Mouse (Mus musculus) intestine, embryonic 15.5 days (tissue): ENCODE measurements around the gene Trappc6a. TPM values are rescaled to one million over a fixed set of nuclear protein-coding genes. Genes with fewer than 3 reads are reported as not detected.

Experiments
- ATAC-seq: fragments of 200-750 bp; cut with Nextera tagmentation; 2 replicates; pipeline ENCODE4 v1.8.0; 2017; ENCODE audit warnings: moderate TSS enrichment, moderate library complexity
- H3K27ac ChIP-seq: fragments of 300-500 bp; sonication (generic); 2 replicates; pipeline ENCODE4 v1.5.1; 2015; ENCODE audit warnings: mild to moderate bottlenecking, inconsistent platforms
- H3K27me3 ChIP-seq: fragments of 300-500 bp; sonication (generic); replicated peaks from 2 replicates; pipeline ENCODE4 v1.6.1; 2015; ENCODE audit warnings: inconsistent platforms
- H3K36me3 ChIP-seq: fragments of 300-500 bp; sonication (generic); 2 replicates; pipeline ENCODE4 v1.6.1; 2015; ENCODE audit warnings: inconsistent platforms
- H3K4me1 ChIP-seq: fragments of 300-500 bp; sonication (generic); replicated peaks from 2 replicates; pipeline ENCODE4 v1.6.1; 2015; ENCODE audit warnings: inconsistent platforms
- H3K4me2 ChIP-seq: fragments of 300-500 bp; sonication (generic); replicated peaks from 2 replicates; pipeline ENCODE4 v1.6.1; 2015; ENCODE audit warnings: mild to moderate bottlenecking, inconsistent platforms
- H3K4me3 ChIP-seq: fragments of 300-500 bp; sonication (generic); replicated peaks from 2 replicates; pipeline ENCODE4 v1.5.1; 2015; ENCODE audit warnings: inconsistent platforms
- H3K9ac ChIP-seq: fragments of 300-500 bp; sonication (generic); 2 replicates; pipeline ENCODE4 v1.6.1; 2015; ENCODE audit warnings: inconsistent platforms
- H3K9me3 ChIP-seq: fragments of 300-500 bp; sonication (generic); 2 replicates; pipeline ENCODE4 v1.6.1; 2016; ENCODE audit warnings: inconsistent platforms
- WGBS: fragments of 180-500 bp; shearing (Covaris S2); methylation state at CpG from one replicate; pipeline ENCODE4 v1.1.7; 2015; 5-methylcytosine and 5-hydroxymethylcytosine counted together
- polyA plus RNA-seq: library from polyadenylated mRNA; unstranded; fragments of >200 nt; fragmentation: Nextera tagmentation; extraction: Ambion mirVana; gene quantifications from 2 replicates; pipeline ENCODE4 v1.2.1, GENCODE M21; 2015

The Trappc6a gene
- polyA plus RNA-seq, 1 experiment from 2014 or later: 124 TPM

GRCm38 (mm10) chr7:19557982-19558900 lies 50.0 kb downstream of the Trappc6a start:
- Histone ChIP-seq H3K4me3 (no peak overlapping the region), H3K4me2 (no peak overlapping the region), H3K4me1 (peaks cover 41% of the 10 kb centered on the region), H3K36me3 (0 out of 2 replicates have a peak, but pooled peaks cover 5% of the 10 kb centered on the region), H3K9ac (no peak overlapping the region), H3K9me3 (no peaks in the 10 kb centered on the region), H3K27me3 (no peaks in the 10 kb centered on the region), H3K27ac (0 out of 2 replicates have a peak overlapping the region, but pooled peaks have one; percentile 13)
- 91% methylated on average over 6 of the region's 6 CpGs for WGBS
- ATAC-seq: no peak

- no peak for ATAC-seq
- WGBS: 48% methylated on average over 2 of the region's 2 CpGs
- Histone ChIP-seq H3K36me3 (0 out of 2 replicates have a peak, but pooled peaks cover 4% of the 10 kb centered on the region), H3K4me2 (no peak overlapping the region), H3K9me3 (no peaks in the 10 kb centered on the region), H3K4me3 (no peak overlapping the region), H3K27me3 (no peaks in the 10 kb centered on the region), H3K27ac (0 out of 2 replicates have a peak overlapping the region, but pooled peaks have one; percentile 13), H3K4me1 (peaks cover 45% of the 10 kb centered on the region), H3K9ac (no peak overlapping the region)
These were observed 50.8 kb downstream of the Trappc6a start for GRCm38 (mm10) chr7:19558965-19559364.

DNA sequence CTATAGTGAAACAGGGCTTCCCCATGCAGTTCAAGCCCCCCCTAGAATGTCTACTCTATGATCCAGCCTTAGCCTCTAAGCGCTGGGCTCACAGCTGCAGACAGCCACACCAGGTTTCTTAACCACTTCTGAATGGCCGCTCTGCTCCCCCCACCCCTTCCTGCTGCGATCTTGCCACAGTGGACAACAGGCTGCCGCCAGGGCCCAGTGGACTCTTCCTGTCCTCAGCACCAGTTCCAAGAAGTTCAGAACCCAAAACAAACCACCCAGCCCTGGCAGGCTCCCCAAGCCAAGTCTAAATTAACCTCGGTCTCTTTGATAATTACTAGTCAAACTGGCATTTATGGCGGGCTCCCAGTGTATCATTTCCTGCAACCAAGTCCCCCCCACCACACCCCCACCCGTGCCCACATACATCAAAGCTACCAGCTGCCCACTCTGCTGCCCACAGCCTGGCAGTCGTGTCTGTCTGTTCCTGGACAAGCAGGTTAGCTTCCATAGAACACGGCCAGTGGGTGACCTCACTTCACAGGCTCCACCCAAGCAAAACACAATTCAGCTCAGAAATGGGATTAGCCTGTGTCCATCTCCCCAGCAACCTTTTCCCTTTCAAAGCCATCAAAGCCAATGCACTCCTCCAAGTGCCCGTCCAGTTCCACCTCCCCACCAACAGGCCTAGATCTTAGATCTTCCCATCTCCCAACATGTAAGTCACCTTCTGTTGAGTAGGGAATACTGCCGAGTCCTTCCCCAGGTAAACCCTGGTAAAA lies 52.5 kb downstream of the Trappc6a start:
- WGBS: 13% methylated on average over 11 of the region's 11 CpGs
- no peaks in the 10 kb centered on the region for H3K27me3 ChIP-seq

DNA sequence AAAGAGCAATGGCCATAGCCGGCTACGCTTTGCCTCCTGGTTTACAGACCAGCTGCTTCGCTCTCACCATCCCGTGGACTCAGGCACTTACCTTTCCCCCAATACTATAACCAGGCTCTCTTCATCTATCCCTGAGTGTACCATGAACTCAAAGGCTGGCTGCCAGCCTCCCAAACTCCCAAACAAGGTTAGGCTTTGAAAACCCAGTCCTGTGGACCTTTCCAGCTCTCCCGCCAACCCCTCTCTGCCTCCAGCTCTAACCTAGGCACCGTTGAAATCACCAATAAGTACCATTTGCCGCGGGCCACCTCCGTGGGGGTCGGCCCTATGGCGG lies 53.2 kb downstream of the Trappc6a start:
- peak overlapping the region; percentile 98 for H3K9ac ChIP-seq
- no peak for ATAC-seq
- no peaks in the 10 kb centered on the region for H3K9me3 ChIP-seq
- H3K4me1 ChIP-seq: peaks cover 45% of the 10 kb centered on the region
- H3K4me2 ChIP-seq: peak overlapping the region; percentile 78
- peaks cover 16% of the 10 kb centered on the region for H3K36me3 ChIP-seq
- peak overlapping the region; percentile 92 for H3K27ac ChIP-seq
- no peaks in the 10 kb centered on the region for H3K27me3 ChIP-seq
- 0% methylated on average over 11 of the region's 11 CpGs for WGBS
- peak overlapping the region; percentile 96 for H3K4me3 ChIP-seq

More for the DNA sequence above, 52.5 kb downstream of the Trappc6a start:
- 0 out of 2 replicates have a peak overlapping the region, but pooled peaks have one; percentile 92 for H3K27ac ChIP-seq
- H3K4me1 ChIP-seq: peaks cover 45% of the 10 kb centered on the region
- H3K4me2 ChIP-seq: peak overlapping the region; percentile 78
- H3K4me3 ChIP-seq: peak overlapping the region; percentile 96
- H3K9ac ChIP-seq: peak overlapping the region; percentile 98
- H3K9me3 ChIP-seq: no peaks in the 10 kb centered on the region
- no peak for ATAC-seq
- peaks cover 15% of the 10 kb centered on the region for H3K36me3 ChIP-seq

DNA sequence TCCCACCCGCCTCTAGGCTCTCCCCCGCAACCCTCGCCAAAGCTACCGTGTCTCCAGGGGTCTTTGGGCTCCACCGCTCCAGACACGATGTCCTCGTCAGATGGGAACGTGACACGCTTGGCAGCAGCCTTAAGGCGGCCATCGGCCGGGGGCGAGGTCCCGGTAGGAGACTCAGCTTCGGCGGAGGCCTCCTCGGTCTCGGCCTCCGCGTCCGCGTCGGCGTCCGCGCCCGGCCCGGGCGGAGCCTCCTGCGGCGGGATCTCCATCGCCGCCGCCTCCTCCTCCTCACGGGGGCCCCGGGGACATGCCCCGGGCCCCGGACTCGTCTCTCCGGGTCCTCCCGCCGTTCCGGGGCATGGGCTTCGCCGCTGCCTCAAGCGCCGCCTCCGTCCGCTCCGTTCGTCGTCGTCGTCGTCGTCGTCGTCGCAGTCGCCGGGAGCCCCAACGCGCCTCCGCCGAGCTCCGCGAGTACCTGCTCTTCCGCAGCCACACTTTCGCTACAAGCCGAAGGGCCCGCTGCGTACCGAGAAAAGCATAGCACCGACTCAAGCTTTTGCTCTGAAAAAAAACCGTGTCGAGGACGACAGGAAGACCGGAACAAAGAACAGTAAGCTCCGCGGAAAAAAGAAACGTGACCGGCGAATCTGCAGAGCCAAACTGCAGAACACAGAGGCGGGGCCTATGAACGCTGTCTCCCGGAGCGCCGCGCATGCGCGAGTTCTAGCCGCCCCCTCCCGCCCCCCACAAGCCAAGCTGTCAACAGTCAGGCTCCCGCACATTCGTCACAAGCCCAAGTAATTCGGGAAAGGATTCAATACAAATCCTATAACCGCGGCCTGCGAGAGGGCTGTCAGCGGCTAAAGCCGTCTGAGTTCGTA lies 53.8 kb downstream of the Trappc6a start:
- peaks cover 19% of the 10 kb centered on the region for H3K36me3 ChIP-seq
- peak overlapping the region; percentile 96 for H3K4me3 ChIP-seq
- under 1% methylated on average over 101 of the region's 102 CpGs for WGBS
- peak overlapping the region; percentile 98 for H3K9ac ChIP-seq
- peak overlapping the region; percentile 92 for H3K27ac ChIP-seq
- H3K9me3 ChIP-seq: no peaks in the 10 kb centered on the region
- peak overlapping the region; percentile 78 for H3K4me2 ChIP-seq
- H3K27me3 ChIP-seq: no peaks in the 10 kb centered on the region
- ATAC-seq: peak; percentile 92
- H3K4me1 ChIP-seq: peaks cover 40% of the 10 kb centered on the region

- H3K36me3 ChIP-seq: peaks cover 19% of the 10 kb centered on the region
- peak within 1 kb of the TSS; percentile 96 for H3K4me3 ChIP-seq
- ATAC-seq: peak; percentile 39; the same call in 1 of the 2 replicates
- no peaks in the 10 kb centered on the region for H3K9me3 ChIP-seq
- peak within 1 kb of the TSS; percentile 78 for H3K4me2 ChIP-seq
- peaks cover 33% of the 10 kb centered on the region for H3K4me1 ChIP-seq
- H3K9ac ChIP-seq: peak within 1 kb of the TSS; percentile 98
- H3K27me3 ChIP-seq: no peaks in the 10 kb centered on the region
- H3K27ac ChIP-seq: peak within 1 kb of the TSS; percentile 92
- WGBS: 2% methylated on average over 19 of the region's 19 CpGs
These were observed 54.6 kb downstream of the Trappc6a start, which contains the start of gene Ppp1r37 for GRCm38 (mm10) chr7:19562643-19563410. Gene Ppp1r37, minus strand, starts transcription at chr7:19563076.

- WGBS: 84% methylated on average over 3 of the region's 3 CpGs
- H3K9ac ChIP-seq: 0 out of 2 replicates have a peak overlapping the region, but pooled peaks have one; percentile 8
- no peaks in the 10 kb centered on the region for H3K9me3 ChIP-seq
- no peaks in the 10 kb centered on the region for H3K27me3 ChIP-seq
- H3K27ac ChIP-seq: no peak overlapping the region
- H3K4me1 ChIP-seq: peaks cover 26% of the 10 kb centered on the region
- ATAC-seq: no peak
- H3K4me2 ChIP-seq: no peak overlapping the region
- H3K36me3 ChIP-seq: peaks cover 19% of the 10 kb centered on the region
- H3K4me3 ChIP-seq: no peak overlapping the region
These were observed 55.7 kb downstream of the Trappc6a start for GRCm38 (mm10) chr7:19563884-19564283.

DNA sequence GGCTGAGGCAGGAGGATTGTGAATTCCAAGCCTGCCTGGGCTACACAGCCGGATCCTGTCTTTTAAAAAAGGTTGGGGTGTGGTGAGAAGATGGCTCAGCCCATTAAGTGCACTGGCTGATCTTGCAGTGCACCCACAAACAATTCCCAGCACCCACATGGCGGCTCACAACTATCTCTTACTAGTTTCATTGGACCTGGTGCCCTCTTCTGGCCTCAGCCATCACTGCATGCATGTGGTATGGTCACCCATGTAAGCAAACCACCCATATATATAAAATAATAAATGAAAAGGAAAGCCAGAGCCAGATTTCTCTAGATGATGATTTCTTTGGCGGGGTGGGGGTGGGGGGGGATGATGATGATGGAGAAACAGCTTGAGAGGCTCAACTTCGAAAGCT lies 56.3 kb downstream of the Trappc6a start:
- Histone ChIP-seq H3K4me1 (peaks cover 22% of the 10 kb centered on the region), H3K36me3 (peaks cover 24% of the 10 kb centered on the region)
- ATAC-seq: no peak

More for the DNA sequence above, 56.3 kb downstream of the Trappc6a start:
- no peaks in the 10 kb centered on the region for H3K27me3 ChIP-seq
- H3K9ac ChIP-seq: no peak overlapping the region
- H3K27ac ChIP-seq: no peak overlapping the region
- H3K9me3 ChIP-seq: no peaks in the 10 kb centered on the region
- H3K4me3 ChIP-seq: no peak overlapping the region
- no peak overlapping the region for H3K4me2 ChIP-seq
- 90% methylated on average over 4 of the region's 4 CpGs for WGBS

Other genes with a start within 250 kb of the Trappc6a start
- 109 and 114 TPM in 2 replicates for gene Vasp, start 236.6 kb upstream of the Trappc6a start, polyA plus RNA-seq
- gene Ppm1n, start 228.3 kb upstream of the Trappc6a start, polyA plus RNA-seq: 0.14 and 0.34 TPM in 2 replicates
- 11.3 and 12.5 TPM in 2 replicates for gene Rtn2, start 225.8 kb upstream of the Trappc6a start, polyA plus RNA-seq
- gene Fosb, start 198.3 kb upstream of the Trappc6a start, polyA plus RNA-seq: 0.09 and 0.14 TPM in 2 replicates
- 51.6 and 52.0 TPM in 2 replicates for gene Ercc1, start 163.6 kb upstream of the Trappc6a start, polyA plus RNA-seq
- gene Cd3eap, start 148.9 kb upstream of the Trappc6a start, polyA plus RNA-seq: 21.7 and 23.4 TPM in 2 replicates
- 3.1 and 4.8 TPM in 2 replicates for gene Ppp1r13l, start 148.6 kb upstream of the Trappc6a start, polyA plus RNA-seq
- gene Ercc2, start 126.4 kb upstream of the Trappc6a start, polyA plus RNA-seq: 16.7 and 17.3 TPM in 2 replicates
- gene Klc3, start 104.3 kb upstream of the Trappc6a start, polyA plus RNA-seq: 3.7 and 4.7 TPM in 2 replicates
- 5.1 and 9.0 TPM in 2 replicates for gene Ckm, start 103.6 kb upstream of the Trappc6a start, polyA plus RNA-seq
- 5.8 and 6.1 TPM in 2 replicates for gene Mark4, start 49.6 kb upstream of the Trappc6a start, polyA plus RNA-seq
- 0.50 and 0.53 TPM in 2 replicates for gene Exoc3l2, start 45.1 kb upstream of the Trappc6a start, polyA plus RNA-seq
- 1.9 and 2.2 TPM in 2 replicates for gene Bloc1s3, start within 50 bp of the Trappc6a start, polyA plus RNA-seq
- gene Nkpd1, start 9.4 kb downstream of the Trappc6a start, polyA plus RNA-seq: 0.10 and 0.11 TPM in 2 replicates
- 18.3 and 21.8 TPM in 2 replicates for gene Ppp1r37, start 54.7 kb downstream of the Trappc6a start, polyA plus RNA-seq
- 0.63 and 0.95 TPM in 2 replicates for gene Zfp296, start 68.9 kb downstream of the Trappc6a start, polyA plus RNA-seq
- 131 and 140 TPM in 2 replicates for gene Gemin7, start 69.2 kb downstream of the Trappc6a start, polyA plus RNA-seq
- gene Clasrp, start 96.1 kb downstream of the Trappc6a start, polyA plus RNA-seq: 34.2 and 38.3 TPM in 2 replicates
- gene Relb, start 121.0 kb downstream of the Trappc6a start, polyA plus RNA-seq: 8.0 and 8.6 TPM in 2 replicates
- 77.2 and 85.6 TPM in 2 replicates for gene Clptm1, start 156.6 kb downstream of the Trappc6a start, polyA plus RNA-seq
- 164 and 258 TPM in 2 replicates for gene Apoc2, start 169.5 kb downstream of the Trappc6a start, polyA plus RNA-seq
- 0.71 and 1.2 TPM in 2 replicates for gene Gm44805, start 173.0 kb downstream of the Trappc6a start, polyA plus RNA-seq
- 4.7 and 7.0 TPM in 2 replicates for gene Apoc4, start 173.1 kb downstream of the Trappc6a start, polyA plus RNA-seq
- gene Apoc1, start 184.3 kb downstream of the Trappc6a start, polyA plus RNA-seq: 27.1 and 34.7 TPM in 2 replicates
- 296 and 325 TPM in 2 replicates for gene Apoe, start 190.8 kb downstream of the Trappc6a start, polyA plus RNA-seq
- 208 and 215 TPM in 2 replicates for gene Tomm40, start 207.0 kb downstream of the Trappc6a start, polyA plus RNA-seq
- gene Nectin2, start 242.1 kb downstream of the Trappc6a start, polyA plus RNA-seq: 148 and 154 TPM in 2 replicates